Mouse (Mus musculus) liver, adult 2 months (tissue): Measurements from ENCODE around the gene Egr4.

Source experiments
- CTCF ChIP-seq: fragments of 200-500 bp; IDR thresholded peaks from 2 replicates; pipeline ENCODE4 v1.5.1; 2011; ENCODE audit warnings: low read depth, low read length, control low read depth
- POLR2A ChIP-seq: fragments of 200-500 bp; IDR thresholded peaks from 2 replicates; pipeline ENCODE4 v1.6.1; 2011; ENCODE audit warnings: low read length, control low read depth; ENCODE audit not compliant: insufficient read depth; ENCODE audit errors: extremely low read depth

DNA sequence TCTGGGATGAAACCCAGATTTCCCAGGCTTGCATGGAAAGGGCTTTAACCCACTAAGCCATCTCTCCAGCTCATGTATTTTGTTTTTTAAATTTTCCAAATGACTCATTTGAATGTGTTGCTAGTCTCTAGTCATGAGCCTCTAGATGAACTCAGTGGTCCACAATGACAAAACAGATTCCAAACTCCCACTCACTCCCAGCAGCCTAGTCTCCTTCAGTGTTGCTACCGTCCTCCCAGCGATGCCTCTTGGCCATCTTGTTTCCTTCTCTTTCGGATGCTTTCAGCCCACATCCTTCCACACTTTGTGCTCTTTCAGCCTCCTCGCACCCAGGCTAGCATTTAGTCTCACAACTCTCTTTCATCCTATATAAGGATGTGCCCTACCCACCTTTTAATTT is 23.1 kb downstream of the Egr4 start:
- no peak for TF ChIP-seq CTCF
- TF ChIP-seq POLR2A = no peak
